Mouse (Mus musculus) embryonic facial prominence, embryonic 13.5 days (tissue): ENCODE data around the gene Psmd11. TPM values are rescaled to one million over a fixed set of nuclear protein-coding genes. Genes with fewer than 3 reads are reported as not detected.
"Not testable (repeated sequence)": the region's sequence is repeated elsewhere in the genome, so short reads cannot be mapped to it uniquely, and the experiment has no call there.

Experiments used
- ATAC-seq: fragments of 200-750 bp; cut with Nextera tagmentation; 2 replicates; pipeline ENCODE4 v1.8.0; 2017; ENCODE audit warnings: low read depth; ENCODE audit not compliant: insufficient number of reproducible peaks, insufficient read depth, low FRiP score, low TSS enrichment
- H3K27ac ChIP-seq: fragments of 300-500 bp; sonication (generic); 2 replicates; pipeline ENCODE4 v1.5.1; 2015; ENCODE audit warnings: moderate library complexity, mild to moderate bottlenecking, inconsistent platforms
- H3K27me3 ChIP-seq: fragments of 300-500 bp; sonication (generic); 2 replicates; pipeline ENCODE4 v1.6.1; 2015; ENCODE audit warnings: mild to moderate bottlenecking, inconsistent platforms
- H3K36me3 ChIP-seq: fragments of 300-500 bp; sonication (generic); 2 replicates; pipeline ENCODE4 v1.6.1; 2015; ENCODE audit warnings: mild to moderate bottlenecking, inconsistent platforms
- H3K4me1 ChIP-seq: fragments of 300-500 bp; sonication (generic); 2 replicates; pipeline ENCODE4 v1.6.1; 2015; ENCODE audit warnings: inconsistent platforms
- H3K4me2 ChIP-seq: fragments of 300-500 bp; sonication (generic); 2 replicates; pipeline ENCODE4 v1.6.1; 2015; ENCODE audit warnings: moderate library complexity, mild to moderate bottlenecking, inconsistent platforms
- H3K4me3 ChIP-seq: fragments of 300-500 bp; sonication (generic); 2 replicates; pipeline ENCODE4 v1.5.1; 2015; ENCODE audit warnings: mild to moderate bottlenecking, inconsistent platforms
- H3K9ac ChIP-seq: fragments of 300-500 bp; sonication (generic); 2 replicates; pipeline ENCODE4 v1.6.1; 2015; ENCODE audit warnings: mild to moderate bottlenecking, inconsistent platforms
- H3K9me3 ChIP-seq: fragments of 300-500 bp; sonication (generic); 2 replicates; pipeline ENCODE4 v1.6.1; 2016; ENCODE audit warnings: inconsistent platforms
- WGBS: fragments of 180-500 bp; shearing (Covaris S2); methylation state at CpG from one replicate; pipeline ENCODE4 v1.1.7; 2015; ENCODE audit warnings: mixed read lengths; 5-methylcytosine and 5-hydroxymethylcytosine counted together
- polyA plus RNA-seq: library from polyadenylated mRNA; unstranded; fragments of >200 nt; fragmentation: Nextera tagmentation; extraction: Ambion mirVana; gene quantifications from 2 replicates; pipeline ENCODE4 v1.2.1, GENCODE M21; 2015

The Psmd11 gene
- polyA plus RNA-seq, 1 experiment from 2014 or later, result 317 TPM

DNA sequence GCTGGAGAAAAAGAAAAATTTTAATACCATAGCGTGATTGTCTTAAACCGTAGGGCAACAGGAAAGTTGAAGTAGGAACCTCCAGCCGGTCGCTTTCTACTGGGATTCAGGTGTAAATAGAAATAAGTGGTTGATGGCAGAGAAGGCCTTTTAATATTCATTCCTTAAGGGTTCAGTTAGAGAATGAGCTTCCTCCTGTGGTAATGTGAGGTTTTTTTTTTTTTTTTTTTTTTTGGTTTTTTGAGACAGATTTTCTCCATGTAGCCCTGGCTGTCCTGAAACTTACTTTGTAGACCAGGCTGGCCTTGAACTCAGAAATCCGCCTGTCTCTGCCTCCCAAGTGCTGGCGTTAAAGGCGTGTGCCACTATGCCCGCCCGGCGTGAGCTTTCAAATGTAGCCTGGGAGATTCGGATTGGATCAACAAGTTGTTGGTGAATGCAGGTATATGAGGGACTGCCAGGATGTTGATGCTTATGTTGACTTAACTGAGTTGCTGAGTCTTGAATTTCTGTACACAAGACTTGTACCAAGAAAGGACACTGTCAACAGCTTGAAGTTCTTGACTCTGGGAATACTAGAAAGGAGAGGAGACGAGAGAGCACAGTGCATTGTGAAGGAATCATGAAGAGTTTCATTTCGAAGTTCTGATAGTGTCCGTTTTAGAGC lies 1.2 kb downstream of the Psmd11 start:
- H3K4me2 ChIP-seq, result peak overlapping the region; percentile 78
- peak overlapping the region; percentile 90; the same call in 1 of the 2 replicates for H3K27ac ChIP-seq
- 64% methylated on average over 14 of the region's 14 CpGs for WGBS
- H3K27me3 ChIP-seq, result no peaks in the 10 kb centered on the region
- peak overlapping the region; percentile 95 for H3K9ac ChIP-seq
- H3K4me1 ChIP-seq, result peaks cover 14% of the 10 kb centered on the region
- ATAC-seq, result no peak
- no peaks in the 10 kb centered on the region for H3K9me3 ChIP-seq
- peaks cover 23% of the 10 kb centered on the region for H3K36me3 ChIP-seq
- H3K4me3 ChIP-seq, result peak overlapping the region; percentile 99

DNA sequence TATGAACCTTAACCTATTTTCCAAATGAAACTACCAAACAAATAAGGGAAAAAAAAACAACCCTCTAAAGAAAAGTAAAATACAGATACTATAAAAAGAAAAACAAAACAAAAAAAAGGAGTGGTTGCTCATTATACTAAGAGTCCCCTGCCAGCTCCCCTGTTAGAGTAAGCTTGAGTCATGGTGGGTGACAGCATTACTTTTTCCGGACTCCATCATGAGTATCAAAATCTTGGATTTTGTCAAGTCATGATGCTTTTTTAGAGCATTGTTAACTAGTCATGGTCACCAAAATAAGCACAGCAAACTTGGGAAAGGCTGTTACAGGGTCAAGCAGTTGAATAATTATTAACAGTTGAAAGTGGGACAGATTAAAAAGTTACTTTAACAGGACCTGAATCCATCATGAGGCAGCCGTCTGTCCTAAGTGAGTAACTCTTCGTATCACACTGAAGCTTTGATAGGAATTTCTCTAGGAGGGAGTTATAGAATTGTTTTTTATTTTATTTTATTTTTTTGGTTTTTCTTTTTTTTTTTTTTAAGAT lies 2.0 kb downstream of the Psmd11 start:
- H3K9me3 ChIP-seq, result no peaks in the 10 kb centered on the region
- 97% methylated on average over 3 of the region's 3 CpGs for WGBS
- no peaks in the 10 kb centered on the region for H3K27me3 ChIP-seq
- no peak overlapping the region for H3K4me2 ChIP-seq
- peaks cover 28% of the 10 kb centered on the region for H3K36me3 ChIP-seq
- H3K4me1 ChIP-seq, result peaks cover 14% of the 10 kb centered on the region
- no peak for ATAC-seq
- no peak overlapping the region for H3K4me3 ChIP-seq
- no peak overlapping the region for H3K9ac ChIP-seq
- no peak overlapping the region for H3K27ac ChIP-seq

DNA sequence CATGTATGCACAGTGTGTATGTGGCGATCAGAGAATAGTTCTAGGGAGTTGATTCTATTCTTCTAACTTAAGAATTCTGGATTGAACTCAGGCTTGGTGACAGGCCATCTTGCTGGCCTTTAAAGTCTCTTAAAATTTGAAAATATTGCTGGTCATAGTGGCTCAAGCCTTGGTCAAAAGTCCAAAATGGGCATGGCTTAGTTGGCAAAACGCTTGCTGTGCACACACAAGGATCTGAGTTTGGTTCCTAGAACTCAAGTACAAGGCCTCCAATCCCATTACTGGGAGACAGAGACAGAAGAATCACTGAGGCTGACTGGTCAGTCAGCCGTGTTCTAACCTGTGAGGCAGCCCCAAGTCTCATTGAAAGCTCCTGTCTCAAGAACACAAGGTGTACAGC lies 18.5 kb downstream of the Psmd11 start:
- no peak for ATAC-seq
- no peak overlapping the region for H3K4me2 ChIP-seq
- H3K27ac ChIP-seq, result no peak overlapping the region
- no peak overlapping the region for H3K4me3 ChIP-seq
- no peak overlapping the region for H3K9ac ChIP-seq
- H3K27me3 ChIP-seq, result no peaks in the 10 kb centered on the region
- H3K36me3 ChIP-seq, result peaks cover 71% of the 10 kb centered on the region
- H3K4me1 ChIP-seq, result no peaks in the 10 kb centered on the region
- H3K9me3 ChIP-seq, result no peaks in the 10 kb centered on the region
- 93% methylated on average over 3 of the region's 3 CpGs for WGBS

DNA sequence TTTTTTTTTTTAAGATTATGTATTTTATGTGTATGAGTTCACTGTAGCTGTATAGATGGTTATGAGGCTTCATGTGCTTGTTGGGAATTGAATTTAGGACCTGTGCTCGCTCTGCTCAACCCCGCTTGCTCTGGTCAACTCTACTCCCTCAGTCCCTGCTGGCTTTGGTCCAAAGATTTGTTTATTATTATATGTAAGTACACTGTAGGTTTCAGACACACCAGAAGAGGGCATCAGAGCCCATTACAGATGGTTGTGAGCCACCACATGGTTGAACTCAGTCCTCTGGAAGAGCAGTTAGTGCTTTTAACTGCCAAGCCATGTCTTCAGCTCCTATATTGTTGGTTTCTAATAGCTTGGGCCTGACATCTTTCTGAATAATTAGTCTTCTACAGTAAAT lies 21.4 kb downstream of the Psmd11 start:
- H3K9me3 ChIP-seq, result no peaks in the 10 kb centered on the region
- H3K4me3 ChIP-seq, result no peak overlapping the region
- H3K4me1 ChIP-seq, result no peaks in the 10 kb centered on the region
- no peak overlapping the region for H3K9ac ChIP-seq
- peaks cover 68% of the 10 kb centered on the region for H3K36me3 ChIP-seq
- 91% methylated on average over 2 of the region's 2 CpGs for WGBS
- no peak overlapping the region for H3K4me2 ChIP-seq
- H3K27ac ChIP-seq, result no peak overlapping the region
- no peaks in the 10 kb centered on the region for H3K27me3 ChIP-seq
- no peak for ATAC-seq

DNA sequence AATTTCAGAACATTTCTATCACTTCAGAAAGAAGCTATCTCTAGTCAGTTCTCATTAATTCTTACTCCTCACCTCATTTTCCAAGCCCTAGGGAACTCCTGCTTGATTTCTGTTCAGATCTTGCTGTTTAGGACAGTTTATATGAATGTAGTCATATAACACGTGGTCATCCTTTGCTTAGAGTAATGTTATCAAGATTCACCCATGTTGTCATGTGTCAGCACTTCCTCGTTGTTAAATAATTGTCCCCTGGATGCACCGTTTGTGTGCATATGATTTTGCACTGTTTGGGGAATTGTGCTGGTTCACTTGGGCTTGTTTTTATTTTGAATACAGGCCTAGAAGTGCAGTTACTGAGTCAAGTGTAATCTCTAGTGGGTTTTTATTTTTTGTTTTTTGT lies 23.8 kb downstream of the Psmd11 start:
- H3K4me3 ChIP-seq, result no peak overlapping the region
- no peak overlapping the region for H3K9ac ChIP-seq
- no peak for ATAC-seq
- 90% methylated on average over 3 of the region's 3 CpGs for WGBS
- no peaks in the 10 kb centered on the region for H3K27me3 ChIP-seq
- H3K4me1 ChIP-seq, result no peaks in the 10 kb centered on the region
- H3K4me2 ChIP-seq, result no peak overlapping the region
- no peaks in the 10 kb centered on the region for H3K9me3 ChIP-seq
- H3K36me3 ChIP-seq, result peaks cover 68% of the 10 kb centered on the region
- no peak overlapping the region for H3K27ac ChIP-seq

DNA sequence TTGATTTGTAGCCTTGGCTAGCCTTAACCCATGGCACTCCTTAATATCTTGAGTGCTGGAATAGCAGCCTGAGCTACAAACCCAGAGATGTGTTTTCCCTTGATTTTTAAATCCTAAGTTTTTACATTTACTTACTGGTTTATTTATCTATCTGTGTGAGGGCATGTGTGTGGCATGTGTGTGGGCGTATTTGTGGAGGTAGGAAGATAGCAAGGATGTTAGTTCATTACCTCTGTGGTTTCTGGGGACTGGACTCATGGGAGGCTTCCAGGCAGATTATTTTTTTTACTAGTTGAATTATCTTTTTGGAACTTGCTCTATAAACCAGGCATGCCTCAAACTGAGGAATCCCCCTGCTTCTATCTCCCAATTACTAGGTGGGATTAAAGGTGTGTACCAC lies 24.8 kb downstream of the Psmd11 start:
- ATAC-seq, result no peak
- Histone ChIP-seq H3K9me3 (no peaks in the 10 kb centered on the region), H3K4me3 (no peak overlapping the region), H3K4me1 (no peaks in the 10 kb centered on the region), H3K36me3 (peaks cover 70% of the 10 kb centered on the region), H3K4me2 (no peak overlapping the region), H3K27me3 (no peaks in the 10 kb centered on the region), H3K9ac (no peak overlapping the region), H3K27ac (no peak overlapping the region)
- WGBS, result 97% methylated on average over 1 of the region's 1 CpGs

DNA sequence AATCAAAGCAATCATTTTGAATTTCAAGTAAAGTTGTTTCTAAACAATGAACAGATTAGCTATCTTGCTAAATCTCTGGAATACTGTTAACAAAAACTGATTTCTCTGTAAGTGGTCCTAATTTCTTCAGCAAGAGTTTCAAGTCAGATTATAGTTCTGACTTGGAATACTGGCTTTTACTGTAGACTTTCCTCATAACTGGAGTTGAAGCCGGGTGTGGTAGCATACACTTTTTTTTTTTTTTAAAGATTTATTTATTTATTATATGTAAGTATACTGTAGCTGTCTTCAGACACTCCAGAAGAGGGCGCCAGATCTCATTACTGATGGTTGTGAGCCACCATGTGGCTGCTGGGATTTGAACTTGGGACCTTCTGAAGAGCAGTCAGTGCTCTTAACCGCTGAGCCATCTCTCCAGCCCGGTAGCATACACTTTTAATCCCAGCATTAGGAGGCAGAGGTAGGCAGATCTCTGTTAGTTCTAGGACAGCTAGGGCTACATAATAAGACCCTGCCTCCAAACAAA lies 35.3 kb downstream of the Psmd11 start:
- H3K4me3 ChIP-seq, H3K9ac ChIP-seq, H3K27ac ChIP-seq, H3K9me3 ChIP-seq, H3K4me2 ChIP-seq, H3K4me1 ChIP-seq, ATAC-seq, H3K27me3 ChIP-seq: not testable (repeated sequence)
- H3K36me3 ChIP-seq, result peaks cover 92% of the 10 kb centered on the region
- WGBS, result 86% methylated on average over 4 of the region's 4 CpGs

DNA sequence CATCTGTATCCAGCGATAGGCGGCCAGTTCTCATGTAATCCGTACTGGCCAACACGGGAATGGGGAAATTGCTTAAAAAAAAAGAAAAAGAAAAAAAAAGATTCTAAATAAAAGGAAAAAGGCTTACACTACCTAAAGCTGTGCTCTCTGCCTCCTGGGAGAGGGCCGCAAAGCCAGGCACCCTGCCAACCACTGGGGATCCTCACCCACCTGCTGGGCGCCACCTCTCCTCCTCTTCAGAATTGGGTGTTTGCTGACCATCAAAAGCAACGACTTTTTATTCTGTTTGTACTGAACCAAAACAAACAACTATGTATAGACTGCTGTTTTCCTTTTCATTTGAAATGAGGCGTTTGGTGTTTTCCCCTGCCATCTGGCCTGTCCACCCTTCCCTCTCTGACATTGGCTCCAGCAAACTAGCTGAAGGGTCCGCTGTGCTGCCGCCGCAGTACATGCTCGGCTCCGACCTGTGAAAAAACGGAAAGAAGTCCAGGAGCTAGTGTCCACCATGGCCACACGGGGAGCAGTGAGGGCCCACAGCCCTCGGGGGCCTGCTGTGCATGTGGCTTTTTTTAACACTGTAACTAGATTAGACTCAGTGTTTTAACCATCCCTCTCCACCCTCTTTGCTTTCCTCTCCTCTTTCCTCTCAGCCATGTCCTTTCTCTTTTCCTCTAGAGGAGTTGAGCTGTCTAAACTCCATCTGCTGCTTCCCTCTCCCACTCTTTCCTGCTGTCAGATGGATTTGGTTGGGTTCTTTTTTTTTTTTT lies 43.6 kb downstream of the Psmd11 start:
- WGBS, result 74% methylated on average over 16 of the region's 16 CpGs
- H3K9ac ChIP-seq, result no peak overlapping the region
- H3K4me1 ChIP-seq, result peaks cover 7% of the 10 kb centered on the region; the same call in 1 of the 2 replicates
- H3K27me3 ChIP-seq, result no peaks in the 10 kb centered on the region
- no peaks in the 10 kb centered on the region for H3K9me3 ChIP-seq
- H3K36me3 ChIP-seq, result peaks cover 65% of the 10 kb centered on the region
- no peak overlapping the region for H3K4me2 ChIP-seq
- no peak overlapping the region for H3K4me3 ChIP-seq
- no peak overlapping the region for H3K27ac ChIP-seq
- ATAC-seq, result no peak

DNA sequence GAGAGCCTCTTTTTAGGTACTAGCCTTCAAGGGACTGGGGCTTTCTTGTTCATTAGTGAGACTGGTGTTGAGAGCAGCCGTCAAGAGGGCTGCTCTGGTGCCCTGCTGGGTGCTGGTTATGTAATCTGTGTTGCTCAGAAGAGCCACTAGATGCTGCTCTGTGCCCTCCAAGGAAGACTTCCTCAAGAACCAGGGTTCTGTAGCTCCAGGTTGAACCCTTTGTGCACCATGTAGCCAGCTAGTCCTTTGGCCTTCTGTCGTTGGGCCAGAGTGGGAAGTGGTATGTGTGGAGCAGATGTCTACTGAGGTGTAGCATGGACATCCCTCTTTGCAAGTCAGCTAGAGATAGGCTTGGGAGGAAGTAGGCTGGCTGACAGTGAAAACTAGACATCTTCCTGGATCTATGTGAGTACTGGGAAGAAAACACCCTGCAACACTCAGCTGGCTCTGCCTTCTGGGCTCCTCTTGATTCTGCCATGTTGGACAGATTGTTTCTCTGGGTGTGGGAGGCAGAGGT lies 45.8 kb downstream of the Psmd11 start:
- Histone ChIP-seq H3K27ac (no peak overlapping the region), H3K9ac (no peak overlapping the region), H3K4me3 (no peak overlapping the region), H3K4me2 (no peak overlapping the region), H3K27me3 (no peaks in the 10 kb centered on the region; the same call in 1 of the 2 replicates), H3K36me3 (peaks cover 43% of the 10 kb centered on the region), H3K9me3 (no peaks in the 10 kb centered on the region), H3K4me1 (peaks cover 25% of the 10 kb centered on the region)
- ATAC-seq, result no peak
- WGBS, result 67% methylated on average over 2 of the region's 2 CpGs

DNA sequence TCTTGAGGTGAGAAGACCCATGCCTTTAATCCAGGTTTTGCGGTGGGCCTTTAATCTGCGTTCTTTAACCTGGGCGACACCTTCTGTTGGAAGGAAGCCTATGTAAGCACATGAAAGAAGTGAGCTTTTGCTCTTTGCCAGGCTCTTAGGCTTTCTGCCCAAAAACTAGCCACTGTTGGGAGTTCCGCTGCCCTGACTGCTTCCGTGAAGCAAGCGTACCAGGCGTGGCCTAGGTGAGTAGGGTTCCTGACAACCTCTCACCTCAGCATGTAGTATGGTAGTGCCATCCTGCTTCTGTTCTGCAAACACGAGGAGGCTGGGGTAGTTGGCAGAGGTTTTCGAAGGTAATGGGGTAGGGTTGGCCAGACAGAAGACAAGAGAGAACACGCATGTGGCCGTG lies 46.4 kb downstream of the Psmd11 start:
- Histone ChIP-seq H3K4me3 (no peak overlapping the region), H3K27me3 (no peaks in the 10 kb centered on the region; the same call in 1 of the 2 replicates), H3K4me2 (no peak overlapping the region), H3K36me3 (peaks cover 37% of the 10 kb centered on the region), H3K9ac (no peak overlapping the region), H3K9me3 (no peaks in the 10 kb centered on the region), H3K4me1 (peaks cover 31% of the 10 kb centered on the region), H3K27ac (0 out of 2 replicates have a peak overlapping the region, but pooled peaks have one; percentile 7)
- no peak for ATAC-seq
- WGBS, result 86% methylated on average over 11 of the region's 11 CpGs

DNA sequence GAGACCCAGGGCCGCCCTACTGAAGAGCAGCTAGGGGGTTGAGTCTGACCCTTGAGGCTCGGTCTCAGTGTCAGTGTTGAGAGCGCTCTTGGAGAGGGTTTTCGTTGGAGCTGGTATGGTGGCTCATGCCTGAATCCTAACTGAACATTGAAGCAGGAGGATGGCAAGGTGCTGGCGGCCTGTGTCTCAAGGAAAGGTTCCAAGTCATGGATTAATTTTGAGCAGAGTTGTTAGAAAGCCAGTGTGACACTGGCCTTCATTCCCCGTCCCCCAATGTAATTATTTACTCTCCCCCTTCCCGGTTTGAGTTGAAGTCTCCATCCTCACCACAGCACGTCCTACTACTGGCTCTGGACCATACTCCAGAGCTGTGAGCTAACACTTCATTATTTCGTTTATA lies 47.1 kb downstream of the Psmd11 start:
- Histone ChIP-seq H3K27me3 (no peaks in the 10 kb centered on the region; the same call in 1 of the 2 replicates), H3K4me1 (peaks cover 37% of the 10 kb centered on the region), H3K4me3 (no peak overlapping the region), H3K4me2 (0 out of 2 replicates have a peak overlapping the region, but pooled peaks have one; percentile 97), H3K27ac (peak overlapping the region; percentile 85; the same call in 1 of the 2 replicates), H3K9ac (no peak overlapping the region), H3K36me3 (peaks cover 30% of the 10 kb centered on the region), H3K9me3 (no peaks in the 10 kb centered on the region)
- 83% methylated on average over 9 of the region's 9 CpGs for WGBS
- ATAC-seq, result no peak
